Mouse (Mus musculus) ES-Bruce4 (cell line): ENCODE measurements at regions not wholly inside any gene's neighbourhood (a gene's known extent, or its start where the extent isn't known, plus 50 kb on each side); places are given as distances from the start of the nearest gene placed in this dataset.

Source experiments
- H3K27ac ChIP-seq: 2 replicates; pipeline ENCODE4 v1.5.1; 2012; ENCODE audit warnings: low read length, inconsistent platforms; ENCODE audit not compliant: insufficient read depth
- H3K27me3 ChIP-seq: 2 replicates; pipeline ENCODE4 v1.6.1; 2012; ENCODE audit warnings: mild to moderate bottlenecking, low read length, inconsistent platforms; ENCODE audit not compliant: control insufficient read depth, poor library complexity, insufficient read depth, severe bottlenecking
- H3K36me3 ChIP-seq: 2 replicates; pipeline ENCODE4 v1.6.1; 2012; ENCODE audit warnings: inconsistent platforms, mild to moderate bottlenecking, low read length, moderate library complexity; ENCODE audit not compliant: control insufficient read depth, poor library complexity, insufficient read depth, severe bottlenecking
- H3K4me1 ChIP-seq: one replicate; pipeline ENCODE4 v1.8.1; 2011; ENCODE audit warnings: low read length; ENCODE audit not compliant: control insufficient read depth, insufficient read depth
- H3K4me3 ChIP-seq: 2 replicates; pipeline ENCODE4 v1.5.1; 2011; ENCODE audit warnings: low read depth, mild to moderate bottlenecking, low read length
- H3K9ac ChIP-seq: 2 replicates; pipeline ENCODE4 v1.6.1; 2012; ENCODE audit warnings: low read depth, mild to moderate bottlenecking, inconsistent platforms; ENCODE audit not compliant: poor library complexity, severe bottlenecking
- H3K9me3 ChIP-seq: replicated peaks from 2 replicates; pipeline ENCODE4 v1.6.1; 2012; ENCODE audit warnings: mild to moderate bottlenecking, low read length, inconsistent platforms; ENCODE audit not compliant: control insufficient read depth, poor library complexity, insufficient read depth, severe bottlenecking
- CTCF ChIP-seq: IDR thresholded peaks from one replicate; pipeline ENCODE4 v1.8.1; 2011; ENCODE audit warnings: low read depth, low read length
- EP300 ChIP-seq: IDR thresholded peaks from 2 replicates; pipeline ENCODE4 v1.6.1; 2011; ENCODE audit warnings: low read depth, low read length; ENCODE audit not compliant: insufficient read depth
- POLR2A ChIP-seq: IDR thresholded peaks from one replicate; pipeline ENCODE4 v1.8.1; 2011; ENCODE audit warnings: low read length; ENCODE audit not compliant: insufficient read depth

DNA sequence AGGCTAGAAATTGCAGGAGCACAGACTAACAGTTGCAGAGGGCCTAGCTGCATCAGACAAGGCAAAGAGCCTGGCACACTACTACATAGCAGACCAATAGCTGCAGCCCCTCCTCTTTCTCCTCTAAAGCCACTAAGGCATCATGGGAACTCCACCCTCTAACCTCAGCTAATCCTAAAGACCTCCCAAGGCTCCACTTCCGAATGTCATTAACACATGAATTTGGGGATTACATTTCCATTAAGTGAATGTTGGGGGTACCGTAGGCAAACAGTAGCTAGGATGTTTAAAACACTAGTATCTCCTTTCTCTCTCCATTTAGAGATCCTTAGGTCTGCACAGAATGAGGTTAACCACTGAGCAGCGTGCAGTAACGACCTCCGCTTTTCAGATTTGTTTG, 173.1 kb downstream of the Sox4 start:
- Histone ChIP-seq H3K9ac (no peak overlapping the region), H3K4me1 (no peaks in the 10 kb centered on the region), H3K4me3 (no peak overlapping the region), H3K27me3 (no peaks in the 10 kb centered on the region), H3K27ac (peak overlapping the region; percentile 93), H3K9me3 (no peaks in the 10 kb centered on the region), H3K36me3 (no peaks in the 10 kb centered on the region)
- TF ChIP-seq POLR2A (no peak), CTCF (no peak), EP300 (0 out of 2 replicates have a peak, but pooled peaks have one; percentile 15)

GRCm38 (mm10) chr13:28775142-28775815, 178.2 kb downstream of the Sox4 start:
- no peak for TF ChIP-seq EP300
- TF ChIP-seq POLR2A: no peak
- TF ChIP-seq CTCF: no peak
- H3K4me1 ChIP-seq: no peaks in the 10 kb centered on the region
- no peaks in the 10 kb centered on the region for H3K36me3 ChIP-seq
- no peak overlapping the region for H3K27ac ChIP-seq
- no peak overlapping the region for H3K9ac ChIP-seq
- no peaks in the 10 kb centered on the region for H3K9me3 ChIP-seq
- H3K27me3 ChIP-seq: no peaks in the 10 kb centered on the region
- no peak overlapping the region for H3K4me3 ChIP-seq

- H3K4me3 ChIP-seq: no peak overlapping the region
- no peaks in the 10 kb centered on the region for H3K4me1 ChIP-seq
- no peaks in the 10 kb centered on the region for H3K36me3 ChIP-seq
- H3K9ac ChIP-seq: no peak overlapping the region
- no peak overlapping the region for H3K27ac ChIP-seq
- no peaks in the 10 kb centered on the region for H3K9me3 ChIP-seq
- no peaks in the 10 kb centered on the region for H3K27me3 ChIP-seq
- TF ChIP-seq POLR2A: no peak
- TF ChIP-seq CTCF: no peak
- no peak for TF ChIP-seq EP300
These were observed 178.9 kb downstream of the Sox4 start for GRCm38 (mm10) chr13:28774649-28775048.

DNA sequence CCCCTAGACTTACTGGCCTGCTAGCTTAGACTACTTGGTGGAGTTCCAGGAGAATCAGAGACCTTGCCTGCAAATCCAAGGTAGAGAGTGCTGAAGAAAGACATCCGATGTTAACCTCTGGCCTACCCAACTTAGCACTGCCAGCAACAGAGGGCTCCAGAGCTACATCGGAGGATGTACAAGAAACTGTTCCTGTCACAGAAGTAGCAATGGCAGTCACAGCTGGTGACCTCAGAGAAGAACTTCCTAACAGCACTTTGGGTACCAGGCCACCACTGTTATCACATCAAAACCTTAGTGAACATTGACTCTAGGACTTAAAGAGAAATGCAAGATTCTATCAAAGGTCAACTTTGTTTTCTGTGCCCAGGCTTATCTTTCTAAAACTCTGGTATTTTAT, 180.0 kb downstream of the Sox4 start:
- Histone ChIP-seq H3K27me3 (no peaks in the 10 kb centered on the region), H3K4me3 (no peak overlapping the region), H3K9ac (no peak overlapping the region), H3K36me3 (no peaks in the 10 kb centered on the region), H3K27ac (no peak overlapping the region), H3K4me1 (no peaks in the 10 kb centered on the region), H3K9me3 (no peaks in the 10 kb centered on the region)
- no peak for TF ChIP-seq CTCF
- no peak for TF ChIP-seq POLR2A
- TF ChIP-seq EP300: no peak

- no peaks in the 10 kb centered on the region for H3K36me3 ChIP-seq
- no peak overlapping the region for H3K27ac ChIP-seq
- H3K4me1 ChIP-seq: no peaks in the 10 kb centered on the region
- no peak overlapping the region for H3K4me3 ChIP-seq
- H3K27me3 ChIP-seq: no peaks in the 10 kb centered on the region
- TF ChIP-seq CTCF: no peak
- TF ChIP-seq EP300: no peak
- no peak for TF ChIP-seq POLR2A
- no peaks in the 10 kb centered on the region for H3K9me3 ChIP-seq
- H3K9ac ChIP-seq: no peak overlapping the region
These were observed 183.0 kb downstream of the Sox4 start for GRCm38 (mm10) chr13:28770531-28770930.

GRCm38 (mm10) chr13:28770018-28770417, 183.5 kb downstream of the Sox4 start:
- no peaks in the 10 kb centered on the region for H3K36me3 ChIP-seq

More at GRCm38 (mm10) chr13:28770018-28770417, 183.5 kb downstream of the Sox4 start:
- Histone ChIP-seq H3K4me3 (no peak overlapping the region), H3K4me1 (no peaks in the 10 kb centered on the region), H3K27ac (no peak overlapping the region), H3K9ac (no peak overlapping the region), H3K27me3 (no peaks in the 10 kb centered on the region), H3K9me3 (no peaks in the 10 kb centered on the region)
- TF ChIP-seq CTCF (no peak), POLR2A (no peak), EP300 (no peak)
